In genomic region chr5:139686530-139687249, GRCm38 (mm10) we compare ENCODE assay signal across 8 mouse cellular contexts. TPM values are rescaled to one million over a fixed set of nuclear protein-coding genes. Genes with fewer than 3 reads are reported as not detected.
DNase-seq lines count a peak whose midpoint lies in the region; ATAC-seq lines count a peak whose summit lies in the region.

No protein-coding gene starts in this region.

- 20% methylated on average over 21 of the region's 21 CpGs for WGBS in forebrain, embryonic 12.5 days

- H3K9ac ChIP-seq in forebrain, embryonic 12.5 days: no peak overlapping the region

- peak; percentile 7 for DNase-seq in layer of hippocampus, adult 11-12 months (ENCODE audit: low spot score)
- DNase-seq in layer of hippocampus, postnatal 36 days: no peak
- peak; percentile 67 for DNase-seq in WW6 (ENCODE audit: low read depth, low spot score)
- peak; percentile 76 for DNase-seq in liver
- DNase-seq in retina, postnatal 1 day: peak; percentile 77
- DNase-seq in natural killer cell, adult 2 months (ENCODE audit: low spot score in 2 of 2): no peak
- no peak for DNase-seq in adrenal gland, adult 8-10 months

- peak; percentile 73 for ATAC-seq in forebrain, embryonic 12.5 days (ENCODE audit: low FRiP score)

- peaks cover 27% of the 10 kb centered on the region for H3K4me1 ChIP-seq in forebrain, embryonic 12.5 days

- H3K36me3 ChIP-seq in forebrain, embryonic 12.5 days (replicated peaks): no peaks in the 10 kb centered on the region

- H3K4me3 ChIP-seq in forebrain, embryonic 12.5 days (replicated peaks): no peak overlapping the region

- peak overlapping the region; percentile 4; the same call in 1 of the 2 replicates for H3K4me2 ChIP-seq in forebrain, embryonic 12.5 days

- no peak overlapping the region for H3K27ac ChIP-seq in forebrain, embryonic 12.5 days

- no peaks in the 10 kb centered on the region for H3K9me3 ChIP-seq in forebrain, embryonic 12.5 days

- H3K27me3 ChIP-seq in forebrain, embryonic 12.5 days: peaks cover 95% of the 10 kb centered on the region

RNA-seq across cellular contexts. Expression of gene Micall2, which starts 49.4 kb away (rescaled TPM):
- total RNA-seq in layer of hippocampus, postnatal 36 days (2021): 1 to 10 TPM; 1.2 to 1.9 TPM
- 6.2 and 6.5 TPM in 2 replicates for polyA plus RNA-seq in forebrain, embryonic 12.5 days (2016; fragmentation: Nextera tagmentation; extraction: Ambion mirVana)
- 10 to 100 TPM in 2 of 4 experiments, 1 to 10 TPM in 2; 7.6 to 28.1 (median 12.6) TPM for total RNA-seq in adrenal gland, adult 8-10 months (2022)

Comparison
In these comparisons a context has a peak if more than half of its experiments do, and no peak if none do; other contexts are left out.
1. DNase-seq: peak in layer of hippocampus, adult 11-12 months (single experiment), WW6 (single experiment), liver (single experiment) and retina, postnatal 1 day (single experiment); none in layer of hippocampus, postnatal 36 days (0 of 2), natural killer cell, adult 2 months (0 of 2) and adrenal gland, adult 8-10 months (single experiment).